Mouse (Mus musculus) left cerebral cortex, postnatal 4 days (tissue): ENCODE results near the gene Slc39a7. TPM values are rescaled to one million over a fixed set of nuclear protein-coding genes. Genes with fewer than 3 reads are reported as not detected.

Source experiments
- microRNA-seq: library from miRNA; unstranded; fragments of <30 nt; microRNA quantifications from one replicate; pipeline ENCODE4 v1.2.0, GENCODE M21; 2022
- total RNA-seq, 2 experiments: library from RNA; stranded (reverse); gene quantifications; 2 replicates each; pipeline ENCODE4 v1.2.3; 2021

Slc39a7 gene
- total RNA-seq, 2 experiments from 2014 or later: 96.3 to 98.7 TPM

Small RNAs within 50 kb of the gene (microRNA-seq; reads per million reads assigned to microRNA genes)
- gene Mir219a-1: not detected
- not detected for gene Mir219c

Other genes with a start within 250 kb of the Slc39a7 start
- gene Angptl4, start 249.9 kb downstream of the Slc39a7 start, total RNA-seq: 10 to 100 TPM in 1 of 2 experiments, 1 to 10 TPM in 1; 9.7 to 10.8 TPM
- gene Kank3, start 221.2 kb downstream of the Slc39a7 start, total RNA-seq: 10 to 100 TPM; 38.6 to 44.1 TPM
- gene Rps28, start 207.1 kb downstream of the Slc39a7 start, total RNA-seq: 1,000 to 10,000 TPM; 1,155 to 1,182 TPM
- gene Ndufa7, start 207.1 kb downstream of the Slc39a7 start, total RNA-seq: 100 to 1,000 TPM; 214 to 232 TPM
- gene Cd320, start 188.6 kb downstream of the Slc39a7 start, total RNA-seq: 10 to 100 TPM; 21.6 to 25.4 TPM
- not detected for gene Gm7029, start 157.8 kb downstream of the Slc39a7 start, total RNA-seq
- gene Kifc1, start 141.0 kb downstream of the Slc39a7 start, total RNA-seq: 1 to 10 TPM; 7.7 to 9.4 TPM
- not detected for gene Platr17, start 126.5 kb downstream of the Slc39a7 start, total RNA-seq
- 10 to 100 TPM; 37.6 to 39.2 TPM for gene Daxx, start 122.3 kb downstream of the Slc39a7 start, total RNA-seq
- gene Tapbp, start 115.8 kb downstream of the Slc39a7 start, total RNA-seq: 10 to 100 TPM; 45.5 to 56.6 TPM
- gene Zbtb22, start 115.8 kb downstream of the Slc39a7 start, total RNA-seq: 10 to 100 TPM; 33.2 to 36.8 TPM
- 10 to 100 TPM; 74.1 to 75.5 TPM for gene Rgl2, start 102.1 kb downstream of the Slc39a7 start, total RNA-seq
- 10 to 100 TPM; 90.5 to 96.1 TPM for gene Pfdn6, start 91.3 kb downstream of the Slc39a7 start, total RNA-seq
- 10 to 100 TPM; 30.1 to 36.6 TPM for gene Wdr46, start 91.0 kb downstream of the Slc39a7 start, total RNA-seq
- gene B3galt4, start 80.2 kb downstream of the Slc39a7 start, total RNA-seq: 1 to 10 TPM; 6.6 to 6.8 TPM
- gene Vps52, start 75.9 kb downstream of the Slc39a7 start, total RNA-seq: 10 to 100 TPM; 72.2 to 72.6 TPM
- 100 to 1,000 TPM; 557 to 591 TPM for gene Rps18, start 75.7 kb downstream of the Slc39a7 start, total RNA-seq
- 10 to 100 TPM in 1 of 2 experiments, 1 to 10 TPM in 1; 8.2 to 13.8 TPM for gene H2-K1, start 31.3 kb downstream of the Slc39a7 start, total RNA-seq
- 10 to 100 TPM; 23.6 to 28.2 TPM for gene Ring1, start 7.0 kb downstream of the Slc39a7 start, total RNA-seq
- 10 to 100 TPM; 41.6 to 45.2 TPM for gene H2-Ke6, start 3.6 kb downstream of the Slc39a7 start, total RNA-seq
- 10 to 100 TPM; 80.7 to 84.9 TPM for gene Rxrb, start 130 bp upstream of the Slc39a7 start, total RNA-seq
- gene Col11a2, start 7.8 kb upstream of the Slc39a7 start, total RNA-seq: 1 to 10 TPM; 6.8 to 9.8 TPM
- not detected for gene H2-Oa, start 60.7 kb upstream of the Slc39a7 start, total RNA-seq
- gene H2-DMa, start 87.9 kb upstream of the Slc39a7 start, total RNA-seq: 10 to 100 TPM; 19.5 to 20.5 TPM
- 100 to 1,000 TPM; 247 to 267 TPM for gene Brd2, start 91.0 kb upstream of the Slc39a7 start, total RNA-seq
- under 1 TPM; 0.34 to 0.40 TPM for gene H2-DMb2, start 111.6 kb upstream of the Slc39a7 start, total RNA-seq
- gene H2-DMb1, start 121.4 kb upstream of the Slc39a7 start, total RNA-seq: under 1 TPM; 0.46 to 0.97 TPM
- gene Tap1, start 155.9 kb upstream of the Slc39a7 start, total RNA-seq: 1 to 10 TPM; 2.2 to 3.6 TPM
- 1 to 10 TPM in 1 of 2 experiments, under 1 TPM in 1; 0.77 to 1.1 TPM for gene Psmb9, start 156.1 kb upstream of the Slc39a7 start, total RNA-seq
- 1 to 10 TPM; 1.3 to 1.9 TPM for gene Psmb8, start 166.0 kb upstream of the Slc39a7 start, total RNA-seq
- gene Tap2, start 171.8 kb upstream of the Slc39a7 start, total RNA-seq: 1 to 10 TPM; 3.1 to 3.5 TPM
- gene H2-Ob, start 207.2 kb upstream of the Slc39a7 start, total RNA-seq: not detected
- 1 to 10 TPM in 1 of 2 experiments, under 1 TPM in 1; 0.80 to 1.2 TPM for gene H2-Ab1, start 226.0 kb upstream of the Slc39a7 start, total RNA-seq